Mouse (Mus musculus): ENCODE data around the gene Fastk.

Fastk gene

GRCm38 (mm10) chr5:24453283-24453984 lies 8.3 kb upstream of the Fastk start:
- DNase-seq (ENCODE audit: low read depth) = no peak

GRCm38 (mm10) chr5:24452691-24453233 lies 7.7 kb upstream of the Fastk start:
- no peak for DNase-seq (ENCODE audit: low read depth)

GRCm38 (mm10) chr5:24452030-24452690 lies 7.1 kb upstream of the Fastk start, which contains the start of gene Agap3:
Gene Agap3 (plus strand): TSS chr5:24452177.
- DNase-seq (ENCODE audit: low read depth) = no peak

- DNase-seq (ENCODE audit: low read depth) = peak; percentile 70
Measured at GRCm38 (mm10) chr5:24451264-24452029, 6.4 kb upstream of the Fastk start.

GRCm38 (mm10) chr5:24447624-24448298 lies 2.7 kb upstream of the Fastk start, which contains the start of gene Tmub1:
Gene Tmub1 (minus strand): TSS chr5:24447854.
- DNase-seq (ENCODE audit: low read depth) = peak; percentile 61

GRCm38 (mm10) chr5:24446630-24447029 lies 1.5 kb upstream of the Fastk start:
- DNase-seq (ENCODE audit: low read depth) = no peak

- no peak for DNase-seq (ENCODE audit: low read depth)
Measured at GRCm38 (mm10) chr5:24445428-24446080, 467 bp upstream of the Fastk start.

GRCm38 (mm10) chr5:24443927-24444326 lies 1.2 kb downstream of the Fastk start:
- no peak for DNase-seq (ENCODE audit: low read depth)

GRCm38 (mm10) chr5:24443204-24443603 lies 1.9 kb downstream of the Fastk start:
- DNase-seq (ENCODE audit: low read depth) = no peak

- DNase-seq (ENCODE audit: low read depth) = no peak
Measured at GRCm38 (mm10) chr5:24442029-24442428, 3.1 kb downstream of the Fastk start.

- DNase-seq (ENCODE audit: low read depth) = no peak
Measured at GRCm38 (mm10) chr5:24441187-24441586, 3.9 kb downstream of the Fastk start.

- DNase-seq (ENCODE audit: low read depth) = no peak
Measured at GRCm38 (mm10) chr5:24433993-24434392, 11.1 kb downstream of the Fastk start.

GRCm38 (mm10) chr5:24428596-24428995 lies 16.5 kb downstream of the Fastk start:
- DNase-seq (ENCODE audit: low read depth) = no peak

- no peak for DNase-seq (ENCODE audit: low read depth)
Measured at GRCm38 (mm10) chr5:24427981-24428402, 17.1 kb downstream of the Fastk start.

GRCm38 (mm10) chr5:24427285-24427633 lies 17.8 kb downstream of the Fastk start:
- no peak for DNase-seq (ENCODE audit: low read depth)

GRCm38 (mm10) chr5:24426556-24427284 lies 18.4 kb downstream of the Fastk start:
- no peak for DNase-seq (ENCODE audit: low read depth)

GRCm38 (mm10) chr5:24426037-24426432 lies 19.1 kb downstream of the Fastk start:
- DNase-seq (ENCODE audit: low read depth) = no peak

GRCm38 (mm10) chr5:24425421-24426036 lies 19.6 kb downstream of the Fastk start:
- no peak for DNase-seq (ENCODE audit: low read depth)

GRCm38 (mm10) chr5:24424861-24425411 lies 20.2 kb downstream of the Fastk start:
- DNase-seq (ENCODE audit: low read depth) = peak; percentile 63

Data from c-Kit-positive CD71-negative TER-119-negative erythroid progenitor cells, embryonic 14.5 days (primary cell).